Mouse (Mus musculus) liver, embryonic 15.5 days (tissue): ENCODE results near the gene Plekha5. TPM values are rescaled to one million over a fixed set of nuclear protein-coding genes. Genes with fewer than 3 reads are reported as not detected.

Source experiments
- ATAC-seq: fragments of 200-750 bp; cut with Nextera tagmentation; 2 replicates; pipeline ENCODE4 v1.8.0; 2017; ENCODE audit warnings: moderate number of reproducible peaks, mild to moderate bottlenecking, moderate library complexity; ENCODE audit not compliant: insufficient read depth
- H3K27ac ChIP-seq: fragments of 300-500 bp; sonication (generic); replicated peaks from 2 replicates; pipeline ENCODE4 v1.5.1; 2015; ENCODE audit warnings: mild to moderate bottlenecking, inconsistent platforms
- H3K27me3 ChIP-seq: fragments of 300-500 bp; sonication (generic); 2 replicates; pipeline ENCODE4 v1.6.1; 2015; ENCODE audit warnings: mild to moderate bottlenecking, inconsistent platforms
- H3K36me3 ChIP-seq: fragments of 300-500 bp; sonication (generic); replicated peaks from 2 replicates; pipeline ENCODE4 v1.6.1; 2015; ENCODE audit warnings: moderate library complexity, mild to moderate bottlenecking, inconsistent platforms
- H3K4me1 ChIP-seq: fragments of 300-500 bp; sonication (generic); replicated peaks from 2 replicates; pipeline ENCODE4 v1.6.1; 2015; ENCODE audit warnings: inconsistent platforms
- H3K4me2 ChIP-seq: fragments of 300-500 bp; sonication (generic); 2 replicates; pipeline ENCODE4 v1.6.1; 2015; ENCODE audit warnings: moderate library complexity, mild to moderate bottlenecking, inconsistent platforms
- H3K4me3 ChIP-seq: fragments of 300-500 bp; sonication (generic); replicated peaks from 2 replicates; pipeline ENCODE4 v1.5.1; 2015; ENCODE audit warnings: mild to moderate bottlenecking, inconsistent platforms
- H3K9ac ChIP-seq: fragments of 300-500 bp; sonication (generic); 2 replicates; pipeline ENCODE4 v1.6.1; 2015; ENCODE audit warnings: moderate library complexity, mild to moderate bottlenecking, inconsistent platforms
- H3K9me3 ChIP-seq: fragments of 300-500 bp; sonication (generic); replicated peaks from 2 replicates; pipeline ENCODE4 v1.6.1; 2016; ENCODE audit warnings: inconsistent platforms
- WGBS: fragments of 180-500 bp; shearing (Covaris S2); methylation state at CpG from one replicate; pipeline ENCODE4 v1.1.7; 2015; ENCODE audit warnings: mixed read lengths; ENCODE audit not compliant: insufficient replicate concordance; 5-methylcytosine and 5-hydroxymethylcytosine counted together
- polyA plus RNA-seq: library from polyadenylated mRNA; unstranded; fragments of >200 nt; fragmentation: Nextera tagmentation; extraction: Ambion mirVana; gene quantifications from 2 replicates; pipeline ENCODE4 v1.2.1, GENCODE M21; 2015

Gene Plekha5
- polyA plus RNA-seq, 1 experiment from 2014 or later, result 4.0 TPM

DNA sequence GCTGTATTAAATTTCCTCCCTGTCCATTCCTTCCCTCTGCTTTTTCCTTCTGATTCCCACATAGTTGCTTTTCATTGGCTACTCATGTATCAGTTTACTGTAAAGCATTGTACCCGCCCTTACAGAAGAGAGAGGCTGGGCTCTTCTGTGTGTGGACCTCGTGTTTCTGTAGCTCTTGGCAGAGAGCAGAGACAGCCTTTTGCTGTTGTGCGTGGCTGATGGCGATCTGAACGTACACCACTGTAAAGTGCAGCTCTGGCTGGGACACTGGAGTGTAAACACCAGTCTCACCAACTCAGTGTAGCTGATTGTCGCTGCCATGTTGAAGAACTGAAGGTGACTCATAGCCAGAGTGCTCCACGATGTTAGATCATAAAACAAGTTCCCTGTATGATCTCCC lies 54.2 kb downstream of the Plekha5 start:
- Histone ChIP-seq H3K27ac (no peak overlapping the region), H3K4me3 (no peak overlapping the region), H3K36me3 (no peaks in the 10 kb centered on the region), H3K9me3 (no peaks in the 10 kb centered on the region), H3K4me1 (no peaks in the 10 kb centered on the region), H3K27me3 (no peaks in the 10 kb centered on the region), H3K9ac (no peak overlapping the region), H3K4me2 (no peak overlapping the region)
- 53% methylated on average over 7 of the region's 7 CpGs for WGBS
- ATAC-seq, result no peak

DNA sequence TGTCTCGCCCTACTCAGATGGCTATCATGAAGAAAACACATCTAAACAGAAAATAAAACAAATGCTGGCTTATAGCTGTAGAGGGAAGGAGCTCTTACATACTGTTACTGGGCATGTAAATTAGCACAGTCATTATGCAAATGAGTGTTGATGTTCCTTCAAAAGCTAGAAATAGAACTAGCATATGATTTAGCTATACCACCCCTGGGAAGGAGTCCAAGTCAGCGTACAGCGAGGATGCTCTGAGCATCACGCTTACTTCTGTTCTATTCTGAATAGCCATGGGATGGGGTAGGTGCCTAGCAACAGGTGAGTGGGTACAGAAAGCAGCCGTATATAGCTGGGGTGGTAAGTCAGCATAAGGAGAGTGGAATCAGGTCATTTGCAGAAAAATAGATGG lies 55.1 kb downstream of the Plekha5 start:
- H3K27ac ChIP-seq, result no peak overlapping the region
- H3K36me3 ChIP-seq, result no peaks in the 10 kb centered on the region
- H3K4me3 ChIP-seq, result no peak overlapping the region
- ATAC-seq, result no peak
- 72% methylated on average over 5 of the region's 5 CpGs for WGBS
- H3K27me3 ChIP-seq, result no peaks in the 10 kb centered on the region
- no peak overlapping the region for H3K9ac ChIP-seq
- no peaks in the 10 kb centered on the region for H3K4me1 ChIP-seq
- no peaks in the 10 kb centered on the region for H3K9me3 ChIP-seq
- H3K4me2 ChIP-seq, result no peak overlapping the region

DNA sequence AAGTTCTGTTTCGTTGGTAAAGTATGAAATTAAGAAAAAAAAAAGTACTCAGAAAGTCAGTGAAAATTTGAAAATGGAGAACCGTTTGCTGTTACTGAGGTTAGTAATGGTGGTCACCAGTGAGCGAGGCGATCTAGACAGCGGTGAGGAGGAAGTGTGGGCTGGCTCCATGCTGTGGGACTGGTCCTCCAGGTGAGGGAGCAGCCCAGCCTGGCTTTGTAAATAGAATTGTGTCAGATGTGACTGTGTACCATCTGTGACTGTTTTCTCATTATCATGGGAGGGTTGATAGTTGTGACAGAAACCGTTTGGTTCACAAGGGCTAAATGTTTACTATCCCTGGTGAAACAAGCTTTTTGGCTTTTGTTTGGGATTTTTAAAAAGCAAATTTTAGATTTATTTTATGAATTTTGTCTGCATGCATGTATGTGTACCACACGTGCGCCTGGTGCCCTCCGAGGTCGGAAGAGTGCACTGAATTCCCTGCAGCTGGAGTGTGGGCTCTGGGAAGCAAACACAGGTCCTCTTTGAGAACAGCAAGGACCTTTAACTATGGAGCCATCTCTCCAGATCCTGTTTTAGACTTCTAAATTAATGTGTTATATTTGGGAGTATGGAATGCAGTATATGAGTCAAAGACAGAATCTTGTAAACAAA lies 56.7 kb downstream of the Plekha5 start:
- H3K27ac ChIP-seq, result no peak overlapping the region
- 68% methylated on average over 10 of the region's 10 CpGs for WGBS
- no peak for ATAC-seq

DNA sequence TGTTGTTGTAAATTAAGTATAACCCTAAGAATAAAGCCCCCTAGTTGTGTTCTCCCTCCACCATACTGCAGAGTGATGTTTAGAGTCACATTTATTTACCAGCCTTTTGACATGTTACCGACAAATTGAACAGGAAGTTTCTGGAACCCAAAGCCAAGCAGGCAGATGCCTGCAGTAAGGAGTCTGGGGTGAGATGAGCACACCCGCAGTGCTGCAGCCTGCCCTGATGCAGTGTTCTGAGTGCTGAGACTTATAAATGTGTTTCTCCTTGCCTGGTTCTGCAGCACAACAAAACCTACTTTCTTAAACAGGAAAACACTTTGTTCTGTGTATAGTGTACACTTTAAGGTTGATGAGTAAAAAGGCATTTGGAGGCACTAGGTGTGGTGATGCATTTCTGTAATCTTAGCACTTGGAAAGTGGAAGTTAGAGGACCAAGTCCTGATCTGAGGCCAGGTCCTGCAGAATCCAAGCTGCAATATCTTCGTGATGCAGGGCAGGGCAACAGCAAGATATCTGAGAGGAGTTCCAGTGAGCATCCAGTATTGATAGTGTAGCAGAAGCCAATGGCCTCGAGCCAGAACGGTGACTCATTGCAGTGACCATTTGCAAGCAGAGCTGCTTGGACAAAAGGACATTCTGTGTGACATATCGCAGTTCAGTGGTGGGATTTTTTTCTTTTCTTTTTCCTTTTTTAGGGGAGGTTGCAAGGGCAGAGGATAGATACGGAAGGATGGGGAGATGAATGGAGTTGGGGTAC lies 58.0 kb downstream of the Plekha5 start:
- 50% methylated on average over 7 of the region's 7 CpGs for WGBS
- Histone ChIP-seq H3K4me2 (no peak overlapping the region), H3K27me3 (no peaks in the 10 kb centered on the region), H3K27ac (no peak overlapping the region), H3K4me3 (no peak overlapping the region), H3K9me3 (no peaks in the 10 kb centered on the region), H3K4me1 (0 out of 2 replicates have a peak, but pooled peaks cover 1% of the 10 kb centered on the region), H3K36me3 (no peaks in the 10 kb centered on the region), H3K9ac (no peak overlapping the region)
- no peak for ATAC-seq

More for the DNA sequence above, 56.7 kb downstream of the Plekha5 start:
- Histone ChIP-seq H3K36me3 (no peaks in the 10 kb centered on the region), H3K9ac (no peak overlapping the region), H3K4me2 (no peak overlapping the region), H3K27me3 (no peaks in the 10 kb centered on the region), H3K4me3 (no peak overlapping the region), H3K9me3 (no peaks in the 10 kb centered on the region), H3K4me1 (no peaks in the 10 kb centered on the region)

DNA sequence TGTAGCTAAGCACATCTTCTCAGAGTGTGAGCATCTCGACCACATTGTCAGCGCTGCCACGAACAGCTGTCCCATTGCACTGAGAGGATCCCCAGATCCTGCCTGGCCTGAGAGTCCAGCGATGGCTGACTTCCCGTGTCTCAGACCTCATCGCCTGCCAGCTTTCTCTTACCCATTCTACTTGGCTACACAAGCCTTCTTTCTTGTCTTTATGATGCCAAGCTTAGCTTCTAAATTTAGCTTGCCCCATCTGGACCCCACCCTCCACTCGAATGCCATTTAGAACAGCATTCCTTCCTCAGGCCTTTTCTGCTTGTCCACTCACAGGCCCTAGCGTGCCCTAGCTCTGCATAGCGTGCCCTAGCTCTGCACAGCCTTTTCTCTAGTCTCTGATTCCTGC lies 60.3 kb downstream of the Plekha5 start:
- ATAC-seq, result no peak
- no peak overlapping the region for H3K9ac ChIP-seq
- H3K36me3 ChIP-seq, result no peaks in the 10 kb centered on the region
- H3K4me1 ChIP-seq, result 0 out of 2 replicates have a peak, but pooled peaks cover 5% of the 10 kb centered on the region
- H3K27ac ChIP-seq, result no peak overlapping the region
- 68% methylated on average over 9 of the region's 9 CpGs for WGBS
- H3K9me3 ChIP-seq, result no peaks in the 10 kb centered on the region
- no peaks in the 10 kb centered on the region for H3K27me3 ChIP-seq
- no peak overlapping the region for H3K4me2 ChIP-seq
- H3K4me3 ChIP-seq, result no peak overlapping the region

DNA sequence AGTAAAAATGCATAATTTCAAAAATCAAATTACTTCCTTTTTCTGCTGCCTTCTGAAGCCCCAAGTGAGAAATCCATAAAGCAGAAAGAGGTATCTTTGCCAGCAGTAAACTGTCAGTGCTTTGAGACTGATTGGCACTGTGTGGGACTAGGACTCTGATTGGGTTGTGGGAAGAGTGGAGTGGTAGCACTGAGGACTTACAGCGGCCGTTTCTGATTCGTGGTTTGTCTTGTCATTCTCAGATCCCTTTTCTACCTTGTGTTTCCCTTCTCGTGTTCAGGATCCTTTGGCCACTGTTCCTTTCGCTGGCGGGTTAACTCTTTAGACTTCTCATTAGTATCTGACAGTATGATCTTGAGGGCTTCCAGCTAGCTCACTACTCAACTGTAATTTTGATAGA lies 61.8 kb downstream of the Plekha5 start:
- no peak overlapping the region for H3K4me2 ChIP-seq
- peaks cover 9% of the 10 kb centered on the region; the same call in 1 of the 2 replicates for H3K4me1 ChIP-seq
- no peak overlapping the region for H3K27ac ChIP-seq
- no peak overlapping the region for H3K4me3 ChIP-seq
- no peaks in the 10 kb centered on the region for H3K27me3 ChIP-seq
- H3K9me3 ChIP-seq, result no peaks in the 10 kb centered on the region
- no peak overlapping the region for H3K9ac ChIP-seq
- no peak for ATAC-seq
- H3K36me3 ChIP-seq, result no peaks in the 10 kb centered on the region
- 35% methylated on average over 6 of the region's 6 CpGs for WGBS

DNA sequence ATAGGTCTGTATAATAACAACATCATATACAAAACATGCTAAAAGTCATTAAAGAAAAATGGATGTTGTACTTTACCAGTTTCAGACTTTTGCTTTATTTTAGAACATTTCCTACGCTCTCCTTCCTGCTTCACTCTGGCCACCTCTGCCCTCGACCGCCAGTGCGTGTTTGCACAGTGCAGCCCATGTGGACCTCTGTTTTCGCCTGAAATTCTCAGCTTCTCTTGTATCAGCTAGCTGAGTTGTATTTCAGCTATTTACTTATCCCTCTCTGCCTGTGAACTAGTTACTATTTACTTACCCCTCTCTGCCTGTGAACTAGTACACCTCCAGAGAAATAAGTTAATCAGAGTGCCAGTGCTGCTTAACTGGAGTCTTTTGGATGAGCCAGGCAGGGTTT lies 62.8 kb downstream of the Plekha5 start:
- H3K36me3 ChIP-seq, result no peaks in the 10 kb centered on the region
- ATAC-seq, result peak; percentile 71
- no peaks in the 10 kb centered on the region for H3K27me3 ChIP-seq
- no peak overlapping the region for H3K9ac ChIP-seq
- peak overlapping the region; percentile 45; the same call in 1 of the 2 replicates for H3K27ac ChIP-seq
- peaks cover 11% of the 10 kb centered on the region; the same call in 1 of the 2 replicates for H3K4me1 ChIP-seq
- 0 out of 2 replicates have a peak overlapping the region, but pooled peaks have one; percentile 5 for H3K4me2 ChIP-seq
- H3K4me3 ChIP-seq, result no peak overlapping the region
- H3K9me3 ChIP-seq, result no peaks in the 10 kb centered on the region
- WGBS, result 62% methylated on average over 5 of the region's 5 CpGs

DNA sequence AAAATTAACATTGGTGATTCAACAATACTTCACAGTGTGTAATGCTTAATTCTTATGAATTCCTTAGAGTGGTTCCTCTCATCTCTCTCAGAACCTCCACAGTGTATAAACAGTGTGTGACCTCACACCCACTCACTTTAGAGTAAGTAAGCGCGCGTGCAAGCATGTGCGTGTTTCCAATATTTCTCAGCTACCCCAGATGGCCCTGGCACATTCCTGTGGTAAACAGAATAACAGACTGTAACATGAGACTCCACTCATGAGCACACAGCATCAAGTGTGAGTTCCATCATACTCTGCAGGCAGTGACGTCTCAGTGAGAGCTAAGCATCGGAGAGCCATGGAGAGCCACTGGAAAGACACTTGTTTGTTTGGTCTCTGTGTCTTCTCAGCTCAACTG lies 63.6 kb downstream of the Plekha5 start:
- Histone ChIP-seq H3K9ac (no peak overlapping the region), H3K4me3 (no peak overlapping the region), H3K4me2 (no peak overlapping the region), H3K4me1 (peaks cover 11% of the 10 kb centered on the region; the same call in 1 of the 2 replicates), H3K27ac (no peak overlapping the region), H3K9me3 (no peaks in the 10 kb centered on the region), H3K27me3 (no peaks in the 10 kb centered on the region), H3K36me3 (no peaks in the 10 kb centered on the region)
- WGBS, result 75% methylated on average over 6 of the region's 6 CpGs
- ATAC-seq, result no peak

DNA sequence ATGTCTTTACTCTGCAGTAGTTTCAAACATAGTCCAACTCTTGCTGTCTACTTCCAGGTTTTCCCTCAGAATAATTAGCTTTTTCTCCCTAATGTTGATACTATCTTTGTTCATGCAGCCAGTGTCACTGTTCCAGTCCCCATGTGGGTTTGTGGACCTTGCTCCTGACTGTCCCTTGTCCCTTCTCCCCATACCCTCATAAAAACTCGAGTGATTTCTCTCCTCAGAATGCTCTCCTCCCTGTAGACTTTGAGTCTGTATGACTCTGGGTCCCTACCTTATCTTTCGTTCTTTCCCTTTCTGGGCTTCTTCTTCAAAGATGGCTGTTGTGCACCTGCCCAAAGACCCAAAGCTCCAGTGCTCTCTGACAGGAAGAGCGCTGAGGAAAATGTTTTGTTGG lies 64.8 kb downstream of the Plekha5 start:
- Histone ChIP-seq H3K36me3 (no peaks in the 10 kb centered on the region), H3K27ac (no peak overlapping the region), H3K4me3 (no peak overlapping the region), H3K4me1 (peaks cover 11% of the 10 kb centered on the region; the same call in 1 of the 2 replicates), H3K27me3 (no peaks in the 10 kb centered on the region), H3K4me2 (no peak overlapping the region), H3K9me3 (no peaks in the 10 kb centered on the region), H3K9ac (no peak overlapping the region)
- ATAC-seq, result no peak
- 58% methylated on average over 3 of the region's 3 CpGs for WGBS

DNA sequence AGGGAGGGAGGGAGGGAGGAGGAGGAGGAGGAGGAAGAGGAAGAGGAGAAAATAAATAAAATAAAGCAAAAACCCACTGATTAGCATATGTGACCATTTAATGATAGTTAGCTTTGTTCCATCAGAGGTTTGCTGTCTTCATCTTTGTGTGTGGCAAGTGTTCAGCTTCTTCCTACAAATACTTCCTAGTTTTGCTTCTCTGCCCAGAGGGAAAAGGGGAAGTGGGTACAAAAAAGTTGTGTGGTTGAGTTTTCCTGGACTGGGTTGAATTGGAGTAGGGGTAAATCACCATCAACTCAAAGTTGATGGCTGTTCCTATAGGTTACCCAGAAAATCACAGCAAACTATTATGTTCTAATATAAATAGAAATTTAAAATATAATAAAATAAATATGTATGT lies 65.7 kb downstream of the Plekha5 start:
- Histone ChIP-seq H3K27me3 (no peaks in the 10 kb centered on the region), H3K9me3 (no peaks in the 10 kb centered on the region)

DNA sequence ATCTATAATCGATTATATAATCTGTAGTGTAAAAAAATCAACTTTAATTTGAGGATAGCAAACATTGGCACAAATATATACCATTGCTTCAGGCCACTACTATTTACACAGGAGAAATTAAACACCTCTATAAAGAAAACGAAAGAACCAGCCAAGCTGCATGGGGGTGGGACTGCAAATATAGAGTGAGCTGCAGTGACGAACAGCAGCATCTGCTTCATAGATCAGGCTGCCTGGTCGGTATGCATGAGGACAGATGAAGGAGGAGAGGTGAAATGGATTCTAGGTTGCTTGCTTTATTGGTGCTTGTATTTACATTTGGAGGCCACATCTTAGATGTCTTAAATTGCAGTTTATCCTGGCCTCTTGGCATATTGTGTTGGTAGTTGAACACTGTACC lies 66.4 kb downstream of the Plekha5 start:
- ATAC-seq, result no peak
- WGBS, result 45% methylated on average over 4 of the region's 4 CpGs

More for the DNA sequence above, 65.7 kb downstream of the Plekha5 start:
- ATAC-seq, result no peak
- no peaks in the 10 kb centered on the region for H3K36me3 ChIP-seq
- H3K27ac ChIP-seq, result no peak overlapping the region
- peaks cover 11% of the 10 kb centered on the region; the same call in 1 of the 2 replicates for H3K4me1 ChIP-seq
- H3K4me2 ChIP-seq, result no peak overlapping the region
- H3K9ac ChIP-seq, result no peak overlapping the region
- no peak overlapping the region for H3K4me3 ChIP-seq

More for the DNA sequence above, 66.4 kb downstream of the Plekha5 start:
- H3K27me3 ChIP-seq, result no peaks in the 10 kb centered on the region
- H3K9me3 ChIP-seq, result no peaks in the 10 kb centered on the region
- H3K4me3 ChIP-seq, result no peak overlapping the region
- no peak overlapping the region for H3K27ac ChIP-seq
- peaks cover 11% of the 10 kb centered on the region; the same call in 1 of the 2 replicates for H3K4me1 ChIP-seq
- no peaks in the 10 kb centered on the region for H3K36me3 ChIP-seq
- H3K9ac ChIP-seq, result no peak overlapping the region
- H3K4me2 ChIP-seq, result no peak overlapping the region
